Mouse (Mus musculus): ENCODE results near the gene Gm44502. TPM values are rescaled to one million over a fixed set of nuclear protein-coding genes. Genes with fewer than 3 reads are reported as not detected.

Gene Gm44502
- total RNA-seq, 4 experiments from 2014 or later: 6.9 to 14.3 (median 10.7) TPM

Other genes starting within 250 kb of the Gm44502 start
- 100 to 1,000 TPM in 2 of 4 experiments, 10 to 100 TPM in 2; 92.5 to 104 (median 99.6) TPM for gene Plxnb2, start 248.9 kb downstream of the Gm44502 start, total RNA-seq (2022)
- 10 to 100 TPM in 2 of 4 experiments, 1 to 10 TPM in 2; 8.8 to 12.9 (median 11.0) TPM for gene Dennd6b, start 233.2 kb downstream of the Gm44502 start, total RNA-seq (2022)
- gene Ppp6r2, start 218.1 kb downstream of the Gm44502 start, total RNA-seq (2022): 10 to 100 TPM; 82.1 to 87.5 (median 84.7) TPM
- 10 to 100 TPM; 56.5 to 74.5 (median 69.5) TPM for gene Sbf1, start 114.4 kb downstream of the Gm44502 start, total RNA-seq (2022)
- gene Adm2, start 107.0 kb downstream of the Gm44502 start, total RNA-seq (2022): not detected
- gene Miox, start 95.3 kb downstream of the Gm44502 start, total RNA-seq (2022): not detected
- gene Lmf2, start 74.0 kb downstream of the Gm44502 start, total RNA-seq (2022): 10 to 100 TPM; 23.6 to 29.1 (median 26.7) TPM
- gene Ncaph2, start 74.0 kb downstream of the Gm44502 start, total RNA-seq (2022): 10 to 100 TPM; 52.8 to 67.4 (median 57.4) TPM
- 10 to 100 TPM; 21.9 to 32.0 (median 24.4) TPM for gene Sco2, start 55.9 kb downstream of the Gm44502 start, total RNA-seq (2022)
- gene Tymp, start 52.7 kb downstream of the Gm44502 start, total RNA-seq (2022): under 1 TPM; 0.22 to 0.72 (median 0.31) TPM
- gene Odf3b, start 50.4 kb downstream of the Gm44502 start, total RNA-seq (2022): 1 to 10 TPM in 3 of 4 experiments, under 1 TPM in 1; 0.41 to 2.3 (median 2.2) TPM
- gene Klhdc7b, start 44.8 kb downstream of the Gm44502 start, total RNA-seq (2022): not detected
- gene Syce3, start 19.2 kb downstream of the Gm44502 start, total RNA-seq (2022): not detected
- gene Cpt1b, start 3.8 kb downstream of the Gm44502 start, total RNA-seq (2022): 100 to 1,000 TPM; 631 to 738 (median 682) TPM
- gene C730034F03Rik, start 107 bp downstream of the Gm44502 start, total RNA-seq (2022): 1 to 10 TPM; 1.4 to 4.1 (median 2.0) TPM
- 10 to 100 TPM; 46.7 to 59.6 (median 54.0) TPM for gene Chkb, start 212 bp upstream of the Gm44502 start, total RNA-seq (2022)
- gene Mapk8ip2, start 24.2 kb upstream of the Gm44502 start, total RNA-seq (2022): under 1 TPM in 3 of 4 experiments, not detected in 1; 0.09 to 0.25 (median 0.09) TPM
- 10 to 100 TPM; 10.9 to 12.7 (median 11.8) TPM for gene Arsa, start 47.7 kb upstream of the Gm44502 start, total RNA-seq (2022)
- 10 to 100 TPM; 36.3 to 53.5 (median 43.5) TPM for gene Shank3, start 69.9 kb upstream of the Gm44502 start, total RNA-seq (2022)
- under 1 TPM in 3 of 4 experiments, not detected in 1; 0.19 to 0.41 (median 0.28) TPM for gene Acr, start 138.6 kb upstream of the Gm44502 start, total RNA-seq (2022)
- 1 to 10 TPM; 4.4 to 6.6 (median 5.4) TPM for gene Rabl2, start 162.2 kb upstream of the Gm44502 start, total RNA-seq (2022)